Mouse (Mus musculus): Measurements from ENCODE around the gene 1700088E04Rik.

- TF ChIP-seq POLR2A (IDR thresholded peaks at IDR 0.05; ENCODE audit: borderline replicate concordance, low read depth, low read length), result no peak
- TF ChIP-seq CTCF (IDR thresholded peaks at IDR 0.05; ENCODE audit: low read depth, low read length), result 0 out of 2 replicates have a peak, but pooled peaks have one; percentile 7
These were observed at the start of gene 1700088E04Rik, which contains the start of gene Polr2f for GRCm38 (mm10) chr15:79140866-79141565.

Data from bone marrow macrophage, adult 2 months (primary cell).